Mouse (Mus musculus): ENCODE results near the gene Cep83. TPM values are rescaled to one million over a fixed set of nuclear protein-coding genes. Genes with fewer than 3 reads are reported as not detected.

Cep83 gene
- polyA plus RNA-seq, 1 experiment from 2014 or later: 17.4 TPM

DNA sequence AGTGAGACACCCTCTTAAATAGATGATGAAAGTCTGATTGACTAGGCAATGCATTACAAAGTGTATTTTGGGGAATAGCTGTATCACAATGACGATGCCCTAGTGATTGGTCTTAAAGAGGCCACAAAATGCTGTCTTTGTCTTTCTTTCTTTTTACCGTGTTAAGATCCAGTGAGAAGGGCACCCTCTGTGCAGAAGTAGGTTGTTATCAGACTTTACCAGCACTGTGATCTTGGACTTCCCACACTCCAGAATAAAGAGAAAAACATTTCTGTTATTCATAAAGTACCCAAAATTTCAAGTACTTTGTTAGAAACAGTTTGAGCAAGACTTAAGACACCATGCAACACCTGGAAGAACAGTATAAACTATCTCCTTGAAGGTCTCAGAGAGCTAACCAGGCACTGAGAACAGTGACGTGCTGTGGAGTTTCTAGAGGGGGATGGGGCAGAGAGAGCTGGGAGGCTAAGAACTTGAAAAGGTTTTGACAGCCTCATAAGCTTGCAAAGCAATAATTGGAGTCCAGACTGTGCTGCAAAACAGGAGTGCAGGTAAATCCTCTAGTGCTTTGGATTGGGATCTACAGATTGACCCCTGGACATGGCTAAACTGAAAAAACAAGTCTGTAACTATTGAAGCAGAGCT lies 92.3 kb downstream of the Cep83 start:
- Histone ChIP-seq H3K4me2 (no peak overlapping the region), H3K4me1 (no peaks in the 10 kb centered on the region), H3K9me3 (no peaks in the 10 kb centered on the region), H3K27me3 (no peaks in the 10 kb centered on the region), H3K36me3 (peaks cover 18% of the 10 kb centered on the region; the same call in 1 of the 2 replicates), H3K4me3 (no peak overlapping the region), H3K9ac (no peak overlapping the region), H3K27ac (no peak overlapping the region)
- ATAC-seq (ENCODE audit: insufficient number of reproducible peaks, low FRiP score, low TSS enrichment, low read depth): no peak
- 86% methylated on average over 3 of the region's 3 CpGs for WGBS

DNA sequence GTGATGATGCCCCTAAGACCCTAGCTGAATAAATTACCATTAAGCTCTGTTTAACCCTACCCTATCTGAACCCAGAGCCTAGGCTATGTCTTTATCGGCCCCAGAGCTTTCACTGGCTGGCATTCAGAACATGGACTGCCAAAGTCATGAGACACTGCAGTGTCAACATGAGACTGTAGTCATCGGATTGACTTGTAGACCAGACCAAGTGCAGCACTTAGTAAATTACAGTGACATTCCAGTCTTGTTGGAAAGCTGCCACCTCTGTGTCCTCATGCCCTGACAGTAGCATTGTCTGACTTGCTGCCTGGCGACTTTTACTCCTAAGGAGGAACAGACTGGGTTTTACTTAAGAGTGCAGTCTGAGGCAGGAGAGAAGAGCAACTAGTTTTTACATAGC lies 100.8 kb downstream of the Cep83 start:
- Histone ChIP-seq H3K9ac (no peak overlapping the region), H3K4me3 (no peak overlapping the region), H3K4me2 (no peak overlapping the region), H3K27ac (no peak overlapping the region), H3K36me3 (peaks cover 20% of the 10 kb centered on the region; the same call in 1 of the 2 replicates), H3K4me1 (no peaks in the 10 kb centered on the region), H3K27me3 (no peaks in the 10 kb centered on the region), H3K9me3 (no peaks in the 10 kb centered on the region)
- ATAC-seq (ENCODE audit: insufficient number of reproducible peaks, low FRiP score, low TSS enrichment, low read depth): no peak
- 65% methylated on average over 3 of the region's 3 CpGs for WGBS

DNA sequence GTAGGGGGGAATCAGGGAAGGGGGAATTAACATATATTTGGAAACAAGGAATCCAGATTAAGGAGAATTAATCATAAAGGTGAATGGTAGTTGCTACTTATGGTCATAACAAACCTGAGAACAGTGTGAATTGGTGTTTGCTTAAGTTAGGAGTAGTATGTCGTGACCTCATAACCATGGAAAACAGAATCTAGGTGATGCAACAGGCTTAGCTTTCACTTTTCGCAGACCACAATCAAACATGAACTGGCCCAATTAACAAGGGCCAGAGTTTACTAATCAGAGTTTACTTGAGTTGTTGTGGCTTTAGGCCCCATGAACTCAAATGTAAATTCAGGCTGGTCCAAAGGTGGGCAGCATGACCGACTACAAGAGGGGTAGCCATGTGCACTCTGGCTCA lies 105.5 kb downstream of the Cep83 start:
- no peaks in the 10 kb centered on the region for H3K9me3 ChIP-seq
- WGBS: 89% methylated on average over 3 of the region's 3 CpGs
- H3K9ac ChIP-seq: no peak overlapping the region
- H3K4me2 ChIP-seq: no peak overlapping the region
- H3K27ac ChIP-seq: no peak overlapping the region
- no peak overlapping the region for H3K4me3 ChIP-seq
- no peaks in the 10 kb centered on the region for H3K27me3 ChIP-seq
- H3K36me3 ChIP-seq: peaks cover 13% of the 10 kb centered on the region; the same call in 1 of the 2 replicates
- H3K4me1 ChIP-seq: no peaks in the 10 kb centered on the region
- no peak for ATAC-seq (ENCODE audit: insufficient number of reproducible peaks, low FRiP score, low TSS enrichment, low read depth)

- ATAC-seq (ENCODE audit: insufficient number of reproducible peaks, low FRiP score, low TSS enrichment, low read depth): no peak
- Histone ChIP-seq H3K9ac (no peak overlapping the region), H3K9me3 (no peaks in the 10 kb centered on the region), H3K4me3 (no peak overlapping the region), H3K4me2 (no peak overlapping the region), H3K4me1 (no peaks in the 10 kb centered on the region), H3K27me3 (no peaks in the 10 kb centered on the region), H3K27ac (no peak overlapping the region), H3K36me3 (peaks cover 6% of the 10 kb centered on the region; the same call in 1 of the 2 replicates)
- whole genome bisulfite sequencing: 86% methylated on average over 5 of the region's 5 CpGs
These were observed 106.3 kb downstream of the Cep83 start for GRCm38 (mm10) chr10:94794666-94795244.

- no peak for ATAC-seq (ENCODE audit: insufficient number of reproducible peaks, low FRiP score, low TSS enrichment, low read depth)
- Histone ChIP-seq H3K27ac (no peak overlapping the region), H3K4me3 (no peak overlapping the region), H3K36me3 (no peaks in the 10 kb centered on the region), H3K9me3 (no peaks in the 10 kb centered on the region), H3K9ac (no peak overlapping the region), H3K4me2 (no peak overlapping the region), H3K27me3 (no peaks in the 10 kb centered on the region), H3K4me1 (no peaks in the 10 kb centered on the region)
- 68% methylated on average over 5 of the region's 5 CpGs for whole genome bisulfite sequencing
These were observed 109.7 kb downstream of the Cep83 start for GRCm38 (mm10) chr10:94798128-94798527.

DNA sequence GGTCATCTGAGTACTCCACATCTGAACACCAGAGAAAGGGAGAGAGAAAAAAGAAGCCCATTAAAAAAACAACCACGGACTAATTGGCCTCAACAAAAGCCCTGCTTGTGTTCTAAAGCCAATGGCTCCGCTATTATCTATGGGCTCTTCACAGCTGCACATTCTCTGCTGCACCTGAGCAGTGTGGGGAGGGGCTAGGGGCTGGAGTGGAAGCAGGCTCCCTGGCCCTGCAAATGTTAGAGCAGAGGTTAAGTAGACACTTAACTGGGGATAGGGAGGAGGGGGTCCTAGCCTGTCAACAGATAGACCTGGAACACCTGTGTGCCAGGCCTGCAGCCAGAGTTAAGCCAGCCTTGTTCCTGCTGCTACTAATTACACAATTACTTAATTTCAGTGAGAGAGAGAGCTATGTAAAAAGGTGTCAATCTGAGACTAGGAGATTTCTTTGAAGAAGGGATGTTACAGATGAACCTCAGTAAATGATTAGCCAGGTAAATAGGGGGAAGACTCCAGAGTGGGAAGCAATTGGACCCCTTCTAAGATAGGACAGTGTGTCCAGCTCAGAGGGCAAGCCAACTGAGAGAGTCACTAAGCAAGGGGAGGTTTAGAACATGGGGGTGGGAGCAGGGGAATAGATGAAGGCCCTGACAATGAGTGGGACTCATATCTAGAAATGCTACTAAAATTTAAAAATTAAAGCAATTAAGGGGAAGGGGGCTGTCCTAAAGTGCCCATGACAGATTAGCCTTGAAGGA lies 111.2 kb downstream of the Cep83 start:
- no peaks in the 10 kb centered on the region for H3K36me3 ChIP-seq
- H3K27ac ChIP-seq: no peak overlapping the region
- H3K27me3 ChIP-seq: no peaks in the 10 kb centered on the region
- no peak overlapping the region for H3K4me2 ChIP-seq
- H3K4me1 ChIP-seq: peaks cover 10% of the 10 kb centered on the region
- no peaks in the 10 kb centered on the region for H3K9me3 ChIP-seq
- no peak overlapping the region for H3K9ac ChIP-seq
- WGBS: 45% methylated on average over 2 of the region's 2 CpGs
- H3K4me3 ChIP-seq: no peak overlapping the region
- ATAC-seq (ENCODE audit: insufficient number of reproducible peaks, low FRiP score, low TSS enrichment, low read depth): no peak

DNA sequence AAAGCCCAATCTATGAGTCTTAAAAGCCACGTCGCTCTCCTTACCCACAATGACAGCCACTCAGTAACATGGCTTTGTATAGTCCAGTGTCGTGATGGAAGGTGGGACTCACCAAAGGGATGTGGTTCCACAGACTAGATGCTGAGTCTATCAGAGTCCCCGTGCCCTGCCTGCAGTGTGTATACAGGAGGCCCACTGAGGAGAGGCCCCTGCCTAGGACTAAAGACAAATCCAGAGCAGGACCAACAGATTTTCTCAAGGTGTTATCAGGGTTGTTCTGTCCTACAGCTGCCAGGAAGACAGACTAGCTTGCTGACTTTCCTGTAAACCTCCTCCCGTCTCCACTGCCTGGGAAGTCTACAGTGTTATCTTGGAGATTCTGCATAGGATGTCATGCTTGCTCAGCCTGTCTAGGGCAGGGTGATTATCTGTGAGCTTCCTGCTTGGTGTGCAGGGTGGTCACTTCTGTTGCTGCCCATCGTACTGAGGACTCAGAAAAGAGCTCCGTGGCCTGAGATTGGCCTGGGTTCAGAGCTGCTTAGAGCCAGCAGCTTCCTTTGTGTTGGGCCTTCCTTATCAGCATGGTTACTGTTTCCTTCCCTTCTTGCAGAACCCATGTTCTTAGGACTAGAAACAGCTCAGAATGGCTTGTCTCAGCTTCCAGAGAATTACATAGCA lies 112.4 kb downstream of the Cep83 start:
- no peak for ATAC-seq (ENCODE audit: insufficient number of reproducible peaks, low FRiP score, low TSS enrichment, low read depth)
- no peaks in the 10 kb centered on the region for H3K36me3 ChIP-seq
- no peak overlapping the region for H3K4me2 ChIP-seq
- no peak overlapping the region for H3K4me3 ChIP-seq
- H3K9me3 ChIP-seq: no peaks in the 10 kb centered on the region
- no peak overlapping the region for H3K27ac ChIP-seq
- WGBS: 86% methylated on average over 7 of the region's 7 CpGs
- no peaks in the 10 kb centered on the region for H3K27me3 ChIP-seq
- peaks cover 10% of the 10 kb centered on the region for H3K4me1 ChIP-seq
- H3K9ac ChIP-seq: no peak overlapping the region

- H3K36me3 ChIP-seq: no peaks in the 10 kb centered on the region
- no peak overlapping the region for H3K9ac ChIP-seq
- H3K4me3 ChIP-seq: no peak overlapping the region
- peaks cover 10% of the 10 kb centered on the region for H3K4me1 ChIP-seq
- H3K9me3 ChIP-seq: no peaks in the 10 kb centered on the region
- peak overlapping the region; percentile 38; the same call in 1 of the 2 replicates for H3K27ac ChIP-seq
- H3K4me2 ChIP-seq: no peak overlapping the region
- no peaks in the 10 kb centered on the region for H3K27me3 ChIP-seq
- no peak for ATAC-seq (ENCODE audit: insufficient number of reproducible peaks, low FRiP score, low TSS enrichment, low read depth)
- 54% methylated on average over 10 of the region's 10 CpGs for WGBS
These were observed 115.8 kb downstream of the Cep83 start for GRCm38 (mm10) chr10:94804029-94804908.

DNA sequence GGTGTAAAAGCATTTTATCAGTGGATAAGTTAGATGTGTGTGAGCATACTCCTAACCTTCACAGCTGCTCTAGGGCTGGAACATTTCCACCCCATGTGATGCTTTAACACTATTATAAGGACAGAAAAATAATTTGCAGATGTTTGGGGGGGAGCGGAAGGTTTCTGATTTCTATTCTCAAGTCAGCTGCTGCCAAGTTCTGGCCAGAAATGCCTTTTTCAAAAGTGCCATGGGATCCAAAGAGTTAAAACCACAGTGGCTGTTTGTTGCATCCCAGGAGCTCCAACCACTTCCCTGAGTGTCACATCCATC lies 116.4 kb downstream of the Cep83 start:
- Histone ChIP-seq H3K9ac (no peak overlapping the region), H3K27me3 (no peaks in the 10 kb centered on the region), H3K27ac (peak overlapping the region; percentile 38; the same call in 1 of the 2 replicates), H3K4me3 (no peak overlapping the region), H3K9me3 (no peaks in the 10 kb centered on the region), H3K4me1 (peaks cover 10% of the 10 kb centered on the region), H3K36me3 (no peaks in the 10 kb centered on the region), H3K4me2 (no peak overlapping the region)
- 55% methylated on average over 1 of the region's 1 CpGs for WGBS
- no peak for ATAC-seq (ENCODE audit: insufficient number of reproducible peaks, low FRiP score, low TSS enrichment, low read depth)

GRCm38 (mm10) chr10:94807323-94807722 lies 118.9 kb downstream of the Cep83 start:
- Histone ChIP-seq H3K4me3 (no peak overlapping the region), H3K9ac (no peak overlapping the region), H3K4me1 (peaks cover 10% of the 10 kb centered on the region), H3K27ac (no peak overlapping the region), H3K4me2 (no peak overlapping the region), H3K9me3 (no peaks in the 10 kb centered on the region), H3K27me3 (no peaks in the 10 kb centered on the region), H3K36me3 (no peaks in the 10 kb centered on the region)
- ATAC-seq (ENCODE audit: insufficient number of reproducible peaks, low FRiP score, low TSS enrichment, low read depth): no peak
- 59% methylated on average over 7 of the region's 7 CpGs for WGBS

DNA sequence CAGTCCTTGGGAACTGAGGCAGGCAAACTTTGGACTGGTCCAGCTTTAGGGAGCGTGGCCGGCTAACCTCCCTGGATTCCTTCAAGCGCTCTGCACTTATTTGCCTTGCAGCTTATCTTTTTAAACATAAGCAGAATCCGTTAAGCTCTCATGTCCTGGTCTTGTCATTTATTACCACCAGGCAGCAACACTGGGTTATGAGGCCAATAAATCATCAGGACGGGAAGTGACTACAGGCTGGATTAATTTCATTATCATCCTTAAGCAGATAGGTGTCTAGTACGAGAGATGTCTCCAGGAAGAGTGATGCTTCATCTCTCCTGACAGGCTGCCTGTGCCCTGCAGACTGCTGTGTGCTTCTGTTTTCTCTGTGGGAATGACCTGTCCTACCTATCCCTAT lies 119.8 kb downstream of the Cep83 start:
- H3K36me3 ChIP-seq: no peaks in the 10 kb centered on the region
- no peak overlapping the region for H3K27ac ChIP-seq
- no peak overlapping the region for H3K9ac ChIP-seq
- no peak overlapping the region for H3K4me3 ChIP-seq
- no peak for ATAC-seq (ENCODE audit: insufficient number of reproducible peaks, low FRiP score, low TSS enrichment, low read depth)
- no peaks in the 10 kb centered on the region for H3K9me3 ChIP-seq
- WGBS: 48% methylated on average over 6 of the region's 6 CpGs
- no peak overlapping the region for H3K4me2 ChIP-seq
- H3K4me1 ChIP-seq: peaks cover 10% of the 10 kb centered on the region
- no peaks in the 10 kb centered on the region for H3K27me3 ChIP-seq
